ENCODE assay signal across 10 mouse cellular contexts in the genomic region with DNA sequence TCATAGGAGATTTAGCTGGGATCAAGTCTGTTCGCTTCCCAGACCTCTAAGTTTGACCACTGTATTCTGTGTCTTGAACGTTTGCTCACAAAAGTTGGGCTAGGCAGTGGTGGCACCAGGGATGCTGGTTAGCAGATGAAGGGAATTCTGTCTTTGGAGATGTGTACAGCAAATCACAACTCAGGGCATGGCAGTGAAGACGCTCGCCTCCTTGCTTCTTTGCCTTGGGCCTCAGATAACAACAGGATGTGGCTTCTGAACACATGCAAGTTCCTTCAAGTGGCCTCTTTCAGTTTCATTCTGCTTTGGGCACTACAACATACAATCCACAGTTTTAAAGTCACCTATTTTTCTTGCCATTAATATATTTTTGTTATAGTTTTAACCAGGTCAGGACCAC. TPM values are rescaled to one million over a fixed set of nuclear protein-coding genes. Genes with fewer than 3 reads are reported as not detected.
DNase-seq lines count a peak whose midpoint lies in the region; ATAC-seq and TF ChIP-seq lines count a peak whose summit lies in the region.
"Had no signal": no experiment of that assay in that cellular context is flagged by ENCODE, and none has a peak within 500 bp of the region (broad histone marks: within the 10 kb centered on the region; RNA-seq: fewer than 3 reads in every experiment).

No protein-coding gene starts in this region.

- H3K9me3 ChIP-seq in heart, embryonic 14.5 days (ENCODE audit: control insufficient read depth, low read length) = no peaks in the 10 kb centered on the region
- H3K9me3 ChIP-seq in hindbrain, postnatal 0 days (ENCODE audit: low read length) = no peaks in the 10 kb centered on the region

- no peak overlapping the region for H3K4me2 ChIP-seq in heart, embryonic 14.5 days (ENCODE audit: low read length)
- no peak overlapping the region for H3K4me2 ChIP-seq in hindbrain, postnatal 0 days (ENCODE audit: low read depth, low read length)

- no peak for TF ChIP-seq CTCF in hindbrain, postnatal 0 days (IDR thresholded peaks at IDR 0.05; ENCODE audit: low read depth)

- H3K36me3 ChIP-seq in heart, embryonic 14.5 days (ENCODE audit: control insufficient read depth, insufficient read depth, low read length) = no peaks in the 10 kb centered on the region
- H3K36me3 ChIP-seq in hindbrain, postnatal 0 days (ENCODE audit: insufficient read depth, low read length) = no peaks in the 10 kb centered on the region

- ATAC-seq in heart, embryonic 14.5 days (ENCODE audit: insufficient number of reproducible peaks, insufficient read depth, low FRiP score, low read depth) = no peak
- ATAC-seq in hindbrain, postnatal 0 days = no peak

- peak overlapping the region; percentile 16 to 37; a peak in 1 of 4 replicates for H3K27ac ChIP-seq in heart, embryonic 14.5 days (replicated peaks in 1 of 2; ENCODE audit: control insufficient read depth in 1 of 2, insufficient read depth in 1 of 2, low read depth in 2 of 2, low read length in 2 of 2)
- no peak overlapping the region for H3K27ac ChIP-seq in hindbrain, postnatal 0 days

- H3K4me1 ChIP-seq in heart, embryonic 14.5 days (ENCODE audit: control insufficient read depth in 2 of 2, insufficient read depth in 2 of 2, low read length in 2 of 2) = peaks cover 17 to 44% of the 10 kb centered on the region in 2 experiments
- 0 out of 2 replicates have a peak, but pooled peaks cover 3% of the 10 kb centered on the region for H3K4me1 ChIP-seq in hindbrain, postnatal 0 days (ENCODE audit: insufficient read depth, low read length)

- 69% methylated on average over 4 of the region's 4 CpGs for WGBS in heart, embryonic 14.5 days
- 85% methylated on average over 4 of the region's 4 CpGs for WGBS in hindbrain, postnatal 0 days

- no peak overlapping the region for H3K9ac ChIP-seq in heart, embryonic 14.5 days (ENCODE audit: low read length)
- no peak overlapping the region for H3K9ac ChIP-seq in hindbrain, postnatal 0 days (replicated peaks; ENCODE audit: low read length)

- peak; percentile 71 for DNase-seq in 416B (ENCODE audit: low read depth)
- DNase-seq in B cell, adult 2 months = peak; percentile 74 to 77
- peak; percentile 87 for DNase-seq in naive thymus-derived CD4-positive, alpha-beta T cell, adult 2 months (ENCODE audit: low read depth)
- no peak for DNase-seq in frontal cortex, postnatal 10 days (ENCODE audit: low spot score in 2 of 2)
- no peak for DNase-seq in hindbrain, postnatal 0 days (ENCODE audit: low spot score)
- no peak for DNase-seq in c-Kit-positive CD71-positive TER-119-positive erythroid progenitor cells, embryonic 14.5 days (ENCODE audit: low spot score)
- DNase-seq: gastrocnemius, postnatal 14 days had no signal

- no peak overlapping the region for H3K4me3 ChIP-seq in heart, embryonic 14.5 days (ENCODE audit: control insufficient read depth in 1 of 2, insufficient read depth in 1 of 2, low read depth in 1 of 2, low read length in 2 of 2)
- H3K4me3 ChIP-seq in hindbrain, postnatal 0 days (ENCODE audit: low read length) = no peak overlapping the region

- H3K27me3 ChIP-seq in heart, embryonic 14.5 days (ENCODE audit: control insufficient read depth, insufficient read depth, low read length) = no peaks in the 10 kb centered on the region
- H3K27me3 ChIP-seq in hindbrain, postnatal 0 days (ENCODE audit: insufficient read depth, low read length) = no peaks in the 10 kb centered on the region

RNA-seq across cellular contexts. Expression of a gene that starts 19.8 kb away (rescaled TPM):
- not detected in 2 replicates for polyA plus RNA-seq in heart, embryonic 14.5 days (2014; fragmentation: Nextera tagmentation; extraction: Ambion mirVana)
- total RNA-seq in hindbrain, postnatal 0 days (2014; rRNA removed) = not detected in 2 replicates
- not detected in 2 replicates for polyA plus RNA-seq in hindbrain, postnatal 0 days (2015; fragmentation: Nextera tagmentation; extraction: Ambion mirVana)
- total RNA-seq: gastrocnemius, postnatal 14 days; left cerebral cortex, postnatal 36 days had no signal
- polyA plus RNA-seq: stomach, embryonic 16.5 days had no signal

Comparison
In these comparisons a context has a peak if more than half of its experiments do, and no peak if none do; other contexts are left out.
1. DNase-seq: peak in 416B (single experiment), B cell, adult 2 months (2 of 2) and naive thymus-derived CD4-positive, alpha-beta T cell, adult 2 months (single experiment); none in frontal cortex, postnatal 10 days (0 of 2), hindbrain, postnatal 0 days (single experiment) and c-Kit-positive CD71-positive TER-119-positive erythroid progenitor cells, embryonic 14.5 days (single experiment).